25 mouse cellular contexts compared by ENCODE assay signal in the genomic region with DNA sequence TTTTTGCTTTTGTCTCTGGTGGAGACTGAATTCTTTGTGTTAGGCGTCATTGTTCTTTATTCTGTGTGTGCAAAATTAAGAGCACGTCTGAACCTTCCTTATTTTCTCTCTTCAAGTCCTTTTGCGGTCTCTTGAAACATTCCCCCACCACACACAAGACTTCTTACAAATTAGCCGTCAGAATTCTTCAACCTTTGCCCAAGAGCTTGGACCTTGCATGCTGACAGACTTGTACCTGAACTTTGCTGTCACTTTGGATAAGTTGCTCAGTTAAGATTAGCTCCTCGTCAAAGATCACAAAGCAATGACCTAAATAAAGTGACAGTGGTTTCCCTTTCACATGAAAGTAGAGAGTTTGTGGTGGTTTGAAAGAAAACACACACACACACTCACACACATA. TPM values are rescaled to one million over a fixed set of nuclear protein-coding genes. Genes with fewer than 3 reads are reported as not detected.
DNase-seq lines count a peak whose midpoint lies in the region; ATAC-seq and TF ChIP-seq lines count a peak whose summit lies in the region.
"Had no signal": no experiment of that assay in that cellular context is flagged by ENCODE, and none has a peak within 500 bp of the region (broad histone marks: within the 10 kb centered on the region; RNA-seq: fewer than 3 reads in every experiment).

No protein-coding gene starts in this region.

- 0 out of 2 replicates have a peak, but pooled peaks cover 9% of the 10 kb centered on the region for H3K4me1 ChIP-seq in kidney, embryonic 14.5 days (ENCODE audit: control insufficient read depth, insufficient read depth, low read length)
- H3K4me1 ChIP-seq in intestine, embryonic 15.5 days (replicated peaks) = peaks cover 6% of the 10 kb centered on the region; the same call in 1 of the 2 replicates
- H3K4me1 ChIP-seq in small intestine, adult 2 months (ENCODE audit: control insufficient read depth, insufficient read depth, insufficient read length, low read length) = peaks cover 7% of the 10 kb centered on the region; the same call in 1 of the 2 replicates

- TF ChIP-seq CTCF in small intestine, adult 2 months (IDR thresholded peaks at IDR 0.05; ENCODE audit: extremely low read depth, insufficient read length, insufficient replicate concordance, low read depth, low read length) = no peak

- no peak overlapping the region for H3K9ac ChIP-seq in kidney, embryonic 14.5 days (ENCODE audit: low read depth, low read length)
- H3K9ac ChIP-seq in intestine, embryonic 15.5 days = no peak overlapping the region
- H3K9ac ChIP-seq: forebrain, embryonic 13.5 days; heart, embryonic 12.5 days; heart, embryonic 15.5 days; hindbrain, embryonic 13.5 days had no signal

- no peak for TF ChIP-seq POLR2A in small intestine, adult 2 months (IDR thresholded peaks at IDR 0.05; ENCODE audit: low read depth, low read length)

- peak; percentile 47 for DNase-seq in kidney, adult 11 months
- peak; percentile 67 for DNase-seq in kidney, adult 9 months
- no peak for DNase-seq in kidney, postnatal 14 days
- DNase-seq in frontal cortex, postnatal 25 days (ENCODE audit: low spot score in 2 of 2) = no peak
- DNase-seq in spleen, postnatal 4 days (ENCODE audit: low spot score in 2 of 2) = no peak
- DNase-seq: adrenal gland, postnatal 25 days; cerebellum, adult 18-20 months; cerebellum, adult 9-10 months; cerebellum, postnatal 14 days; gastrocnemius, adult 2 months; gastrocnemius, postnatal 25 days; heart, adult 18-20 months; heart, postnatal 10 days; heart, postnatal 36 days had no signal

- no peaks in the 10 kb centered on the region for H3K9me3 ChIP-seq in kidney, embryonic 14.5 days (ENCODE audit: control insufficient read depth, low read length)
- no peaks in the 10 kb centered on the region for H3K9me3 ChIP-seq in intestine, embryonic 15.5 days
- H3K9me3 ChIP-seq: heart, embryonic 12.5 days; heart, embryonic 15.5 days had no signal

- no peak overlapping the region for H3K4me2 ChIP-seq in kidney, embryonic 14.5 days (replicated peaks; ENCODE audit: low read depth, low read length)
- H3K4me2 ChIP-seq in intestine, embryonic 15.5 days (replicated peaks) = peak overlapping the region; percentile 26
- H3K4me2 ChIP-seq: forebrain, embryonic 13.5 days; heart, embryonic 12.5 days; heart, embryonic 15.5 days; hindbrain, embryonic 13.5 days had no signal

- 88% methylated on average over 5 of the region's 5 CpGs for WGBS in kidney, embryonic 14.5 days
- WGBS in intestine, embryonic 15.5 days = 78% methylated on average over 5 of the region's 5 CpGs
- 60% methylated on average over 5 of the region's 5 CpGs for WGBS in small intestine, adult 2 months

- no peak for ATAC-seq in kidney, embryonic 14.5 days (ENCODE audit: low FRiP score, low TSS enrichment)
- ATAC-seq in intestine, embryonic 15.5 days = no peak
- ATAC-seq: activated CD4-positive, CD25-positive, alpha-beta regulatory T cell, adult 4 months; forebrain, embryonic 13.5 days; forebrain, embryonic 16.5 days had no signal

- no peak overlapping the region for H3K4me3 ChIP-seq in kidney, embryonic 14.5 days (ENCODE audit: low read length)
- no peak overlapping the region for H3K4me3 ChIP-seq in intestine, embryonic 15.5 days (replicated peaks)
- H3K4me3 ChIP-seq in small intestine, adult 2 months (ENCODE audit: low read depth, low read length) = no peak overlapping the region
- H3K4me3 ChIP-seq: forebrain, embryonic 10.5 days; forebrain, embryonic 13.5 days; gastrocnemius, adult 2 months; heart, embryonic 12.5 days; heart, embryonic 15.5 days; hindbrain, embryonic 10.5 days; hindbrain, embryonic 13.5 days had no signal

- no peak overlapping the region for H3K27ac ChIP-seq in kidney, embryonic 14.5 days (ENCODE audit: low read depth, low read length)
- H3K27ac ChIP-seq in intestine, embryonic 15.5 days = peak overlapping the region; percentile 40; the same call in 1 of the 2 replicates
- H3K27ac ChIP-seq in small intestine, adult 2 months (ENCODE audit: insufficient read depth, low read depth, low read length) = peak overlapping the region; percentile 81; the same call in 1 of the 2 replicates
- H3K27ac ChIP-seq: forebrain, embryonic 10.5 days; forebrain, embryonic 13.5 days; gastrocnemius, adult 2 months; heart, embryonic 15.5 days; hindbrain, embryonic 10.5 days; hindbrain, embryonic 13.5 days had no signal

- H3K27me3 ChIP-seq in kidney, embryonic 14.5 days (ENCODE audit: control insufficient read depth, insufficient read depth, low read length) = no peaks in the 10 kb centered on the region
- no peaks in the 10 kb centered on the region for H3K27me3 ChIP-seq in intestine, embryonic 15.5 days (replicated peaks)
- no peaks in the 10 kb centered on the region for H3K27me3 ChIP-seq in small intestine, adult 2 months (ENCODE audit: control insufficient read depth, insufficient read depth, low read length)
- H3K27me3 ChIP-seq: forebrain, embryonic 13.5 days; heart, embryonic 12.5 days; heart, embryonic 15.5 days; hindbrain, embryonic 13.5 days had no signal

- H3K36me3 ChIP-seq in kidney, embryonic 14.5 days (ENCODE audit: control insufficient read depth, insufficient read depth, low read length) = no peaks in the 10 kb centered on the region
- no peaks in the 10 kb centered on the region for H3K36me3 ChIP-seq in intestine, embryonic 15.5 days
- no peaks in the 10 kb centered on the region for H3K36me3 ChIP-seq in small intestine, adult 2 months (ENCODE audit: control insufficient read depth, insufficient read depth, low read length)
- H3K36me3 ChIP-seq: heart, embryonic 12.5 days; heart, embryonic 15.5 days had no signal

RNA-seq across cellular contexts. Expression of a gene that starts 3.3 kb away (rescaled TPM):
- 8.0 and 12.1 TPM in 2 replicates for polyA plus RNA-seq in kidney, embryonic 14.5 days (2014; fragmentation: Nextera tagmentation; extraction: Ambion mirVana)
- polyA plus RNA-seq in intestine, embryonic 15.5 days (2015; fragmentation: Nextera tagmentation; extraction: Ambion mirVana) = 5.8 and 6.3 TPM in 2 replicates
- polyA plus RNA-seq in small intestine, adult 2 months (2012; rRNA removed) = 8.3 and 19.6 TPM in 2 replicates

Comparison
In these comparisons a context has a peak if more than half of its experiments do, and no peak if none do; other contexts are left out.
1. DNase-seq: peak in kidney, adult 11 months (single experiment) and kidney, adult 9 months (single experiment); none in kidney, postnatal 14 days (single experiment), frontal cortex, postnatal 25 days (0 of 2) and spleen, postnatal 4 days (0 of 2).